Mouse (Mus musculus): ENCODE measurements around the gene Uvrag. TPM values are rescaled to one million over a fixed set of nuclear protein-coding genes. Genes with fewer than 3 reads are reported as not detected.

The Uvrag gene
- polyA plus RNA-seq, 1 experiment from 2014 or later = 14.2 TPM

DNA sequence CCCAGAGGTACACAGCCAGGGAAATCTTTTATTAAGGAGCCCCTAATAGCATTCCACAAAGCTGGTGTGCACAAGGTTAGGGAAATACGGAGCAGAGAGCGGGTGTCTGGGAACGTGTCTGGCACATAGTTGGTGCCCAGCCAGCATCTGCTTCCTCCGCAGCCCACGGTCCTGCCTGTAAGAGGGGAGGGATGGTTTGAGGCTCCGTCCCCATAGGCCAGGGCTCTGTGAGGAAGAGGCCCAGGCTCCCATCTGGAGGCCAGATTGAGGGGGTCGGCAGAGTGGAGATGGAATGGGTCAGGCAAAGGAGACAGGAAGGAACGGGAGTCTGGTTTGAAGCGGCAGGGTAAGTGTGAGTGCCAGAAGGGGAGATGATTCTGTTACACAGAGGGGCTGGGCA, 289.7 kb downstream of the Uvrag start:
- no peak overlapping the region for H3K27ac ChIP-seq
- no peak overlapping the region for H3K4me3 ChIP-seq
- H3K4me2 ChIP-seq = no peak overlapping the region
- no peaks in the 10 kb centered on the region for H3K9me3 ChIP-seq
- no peak overlapping the region for H3K9ac ChIP-seq
- ATAC-seq (ENCODE audit: low FRiP score) = no peak
- peaks cover 11% of the 10 kb centered on the region for H3K4me1 ChIP-seq (replicated peaks)
- 59% methylated on average over 9 of the region's 9 CpGs for WGBS
- no peaks in the 10 kb centered on the region for H3K36me3 ChIP-seq
- H3K27me3 ChIP-seq = peaks cover 6% of the 10 kb centered on the region; the same call in 1 of the 2 replicates

GRCm38 (mm10) chr7:98850388-98850787, 290.6 kb downstream of the Uvrag start:
- H3K36me3 ChIP-seq = no peaks in the 10 kb centered on the region
- peaks cover 11% of the 10 kb centered on the region; the same call in 1 of the 2 replicates for H3K27me3 ChIP-seq
- H3K4me1 ChIP-seq (replicated peaks) = peaks cover 11% of the 10 kb centered on the region
- no peak overlapping the region for H3K9ac ChIP-seq
- 85% methylated on average over 5 of the region's 5 CpGs for WGBS
- no peak overlapping the region for H3K4me2 ChIP-seq
- no peak overlapping the region for H3K27ac ChIP-seq
- no peaks in the 10 kb centered on the region for H3K9me3 ChIP-seq
- no peak for ATAC-seq (ENCODE audit: low FRiP score)
- no peak overlapping the region for H3K4me3 ChIP-seq

GRCm38 (mm10) chr7:98848899-98849640, 291.9 kb downstream of the Uvrag start:
- WGBS = 86% methylated on average over 8 of the region's 8 CpGs
- ATAC-seq (ENCODE audit: low FRiP score) = no peak
- no peaks in the 10 kb centered on the region for H3K9me3 ChIP-seq
- H3K9ac ChIP-seq = no peak overlapping the region
- no peaks in the 10 kb centered on the region for H3K36me3 ChIP-seq
- H3K4me2 ChIP-seq = no peak overlapping the region
- H3K4me3 ChIP-seq = no peak overlapping the region
- H3K4me1 ChIP-seq (replicated peaks) = peaks cover 11% of the 10 kb centered on the region
- H3K27me3 ChIP-seq = peaks cover 13% of the 10 kb centered on the region
- H3K27ac ChIP-seq = no peak overlapping the region

GRCm38 (mm10) chr7:98843649-98844048, 297.3 kb downstream of the Uvrag start:
- no peak for ATAC-seq (ENCODE audit: low FRiP score)
- Histone ChIP-seq H3K4me1 (replicated peaks) (peaks cover 20% of the 10 kb centered on the region), H3K9me3 (no peaks in the 10 kb centered on the region), H3K9ac (peak overlapping the region; percentile 13; the same call in 1 of the 2 replicates), H3K36me3 (no peaks in the 10 kb centered on the region), H3K27me3 (peaks cover 65% of the 10 kb centered on the region), H3K4me2 (no peak overlapping the region), H3K27ac (no peak overlapping the region), H3K4me3 (no peak overlapping the region)
- WGBS = 16% methylated on average over 7 of the region's 7 CpGs

- ATAC-seq (ENCODE audit: low FRiP score) = no peak
- H3K36me3 ChIP-seq = no peaks in the 10 kb centered on the region
- H3K4me1 ChIP-seq (replicated peaks) = peaks cover 27% of the 10 kb centered on the region
- no peak overlapping the region for H3K9ac ChIP-seq
- H3K27ac ChIP-seq = no peak overlapping the region
- H3K9me3 ChIP-seq = no peaks in the 10 kb centered on the region
- peaks cover 72% of the 10 kb centered on the region for H3K27me3 ChIP-seq
- 93% methylated on average over 3 of the region's 3 CpGs for WGBS
- no peak overlapping the region for H3K4me3 ChIP-seq
- H3K4me2 ChIP-seq = no peak overlapping the region
Observed at GRCm38 (mm10) chr7:98842997-98843396, 297.9 kb downstream of the Uvrag start.

DNA sequence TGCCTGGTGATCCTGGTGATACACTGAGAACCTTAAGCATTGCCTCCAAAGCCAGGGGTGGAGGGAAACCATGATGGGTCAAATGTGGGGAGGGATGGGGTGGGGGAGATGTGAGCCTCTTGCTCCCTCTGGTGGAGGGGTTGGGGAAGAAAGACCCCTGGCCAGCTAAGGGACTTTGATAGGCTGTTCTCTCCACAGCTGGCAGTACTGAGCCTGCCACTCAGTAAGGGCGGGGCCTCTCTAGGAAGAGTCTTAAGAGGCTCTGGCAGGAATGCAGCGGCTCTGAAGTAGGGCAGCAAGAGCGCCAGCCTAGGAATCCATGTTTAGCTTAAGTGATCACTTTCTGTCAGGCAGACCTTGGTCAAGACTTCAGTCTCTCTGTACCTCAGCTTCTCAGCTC, 299.1 kb downstream of the Uvrag start:
- Histone ChIP-seq H3K4me2 (no peak overlapping the region), H3K27ac (no peak overlapping the region), H3K9me3 (no peaks in the 10 kb centered on the region), H3K36me3 (no peaks in the 10 kb centered on the region), H3K9ac (no peak overlapping the region), H3K27me3 (peaks cover 81% of the 10 kb centered on the region), H3K4me3 (no peak overlapping the region), H3K4me1 (replicated peaks) (peaks cover 38% of the 10 kb centered on the region)
- WGBS = 33% methylated on average over 3 of the region's 3 CpGs
- ATAC-seq (ENCODE audit: low FRiP score) = no peak

GRCm38 (mm10) chr7:98840771-98841170, 300.2 kb downstream of the Uvrag start:
- H3K9ac ChIP-seq = no peak overlapping the region
- no peaks in the 10 kb centered on the region for H3K9me3 ChIP-seq
- H3K4me3 ChIP-seq = no peak overlapping the region
- no peak for ATAC-seq (ENCODE audit: low FRiP score)
- H3K27ac ChIP-seq = no peak overlapping the region
- H3K4me2 ChIP-seq = no peak overlapping the region
- H3K4me1 ChIP-seq (replicated peaks) = peaks cover 48% of the 10 kb centered on the region
- H3K36me3 ChIP-seq = no peaks in the 10 kb centered on the region
- 28% methylated on average over 3 of the region's 3 CpGs for WGBS
- peaks cover 85% of the 10 kb centered on the region for H3K27me3 ChIP-seq

- Histone ChIP-seq H3K4me2 (peak overlapping the region; percentile 94), H3K4me3 (peak overlapping the region; percentile 52), H3K9me3 (no peaks in the 10 kb centered on the region), H3K36me3 (no peaks in the 10 kb centered on the region), H3K27me3 (peaks cover 97% of the 10 kb centered on the region), H3K27ac (no peak overlapping the region), H3K9ac (peak overlapping the region; percentile 73), H3K4me1 (replicated peaks) (peaks cover 63% of the 10 kb centered on the region)
- 3% methylated on average over 12 of the region's 12 CpGs for WGBS
- no peak for ATAC-seq (ENCODE audit: low FRiP score)
Observed at GRCm38 (mm10) chr7:98839312-98839711, 301.6 kb downstream of the Uvrag start.

- H3K4me1 ChIP-seq (replicated peaks) = peaks cover 60% of the 10 kb centered on the region
- peak; percentile 37; the same call in 1 of the 2 replicates for ATAC-seq (ENCODE audit: low FRiP score)
- H3K4me3 ChIP-seq = peak overlapping the region; percentile 52
- H3K27ac ChIP-seq = no peak overlapping the region
- under 1% methylated on average over 48 of the region's 48 CpGs for WGBS
- H3K36me3 ChIP-seq = no peaks in the 10 kb centered on the region
- peaks cover 97% of the 10 kb centered on the region for H3K27me3 ChIP-seq
- peak overlapping the region; percentile 73 for H3K9ac ChIP-seq
- no peaks in the 10 kb centered on the region for H3K9me3 ChIP-seq
- H3K4me2 ChIP-seq = peak overlapping the region; percentile 94
Observed at GRCm38 (mm10) chr7:98838729-98839141, 302.2 kb downstream of the Uvrag start.

DNA sequence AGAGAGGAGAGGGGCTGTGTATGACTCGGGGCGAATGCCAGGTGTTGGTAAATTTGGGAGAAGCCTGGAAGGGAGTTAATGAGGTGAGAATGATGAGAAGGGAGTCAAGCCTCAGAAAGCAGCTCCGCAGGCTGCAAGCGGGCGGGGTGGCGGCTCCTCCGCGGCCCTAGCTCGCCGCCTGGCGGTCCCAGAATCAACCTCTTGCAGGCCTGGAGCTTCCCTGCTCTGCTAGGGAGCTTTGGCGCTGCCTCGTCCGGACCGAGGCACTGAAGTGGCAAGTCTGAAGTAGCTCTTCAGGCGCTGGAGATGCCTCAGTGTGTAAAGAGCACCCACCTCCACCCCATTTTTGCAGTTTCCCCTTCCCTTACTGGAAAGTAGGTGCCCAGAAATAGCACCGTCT, 303.0 kb downstream of the Uvrag start:
- Histone ChIP-seq H3K9me3 (no peaks in the 10 kb centered on the region), H3K4me1 (replicated peaks) (peaks cover 54% of the 10 kb centered on the region), H3K9ac (no peak overlapping the region), H3K4me2 (peak overlapping the region; percentile 94), H3K27ac (no peak overlapping the region), H3K4me3 (peak overlapping the region; percentile 52), H3K36me3 (no peaks in the 10 kb centered on the region), H3K27me3 (peaks cover 97% of the 10 kb centered on the region)
- 1% methylated on average over 17 of the region's 17 CpGs for WGBS
- ATAC-seq (ENCODE audit: low FRiP score) = peak; percentile 70

DNA sequence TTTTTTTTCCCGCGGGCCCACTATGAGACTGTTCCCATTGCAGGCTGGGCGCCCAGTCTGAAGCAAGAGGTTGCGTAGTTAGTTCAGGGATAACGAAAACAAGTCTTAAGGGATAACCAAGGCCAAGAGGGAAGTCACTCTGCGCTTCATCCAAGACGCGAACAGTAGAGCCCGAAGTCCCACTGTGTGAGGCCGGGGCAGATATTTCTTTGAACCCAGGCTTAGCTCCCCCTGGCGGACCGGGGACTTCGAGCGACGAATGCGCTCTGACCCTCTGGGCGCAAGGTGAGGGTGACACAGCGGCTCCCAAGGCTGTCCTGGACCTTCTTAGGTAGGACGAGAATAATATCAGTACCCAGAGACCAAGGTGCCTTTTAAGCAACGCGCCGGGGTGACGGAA, 304.3 kb downstream of the Uvrag start:
- H3K36me3 ChIP-seq = no peaks in the 10 kb centered on the region
- ATAC-seq (ENCODE audit: low FRiP score) = no peak
- H3K9ac ChIP-seq = no peak overlapping the region
- peaks cover 98% of the 10 kb centered on the region for H3K27me3 ChIP-seq
- peak overlapping the region; percentile 52 for H3K4me3 ChIP-seq
- H3K9me3 ChIP-seq = no peaks in the 10 kb centered on the region
- no peak overlapping the region for H3K27ac ChIP-seq
- WGBS = 2% methylated on average over 23 of the region's 23 CpGs
- peaks cover 54% of the 10 kb centered on the region for H3K4me1 ChIP-seq (replicated peaks)
- H3K4me2 ChIP-seq = peak overlapping the region; percentile 94

DNA sequence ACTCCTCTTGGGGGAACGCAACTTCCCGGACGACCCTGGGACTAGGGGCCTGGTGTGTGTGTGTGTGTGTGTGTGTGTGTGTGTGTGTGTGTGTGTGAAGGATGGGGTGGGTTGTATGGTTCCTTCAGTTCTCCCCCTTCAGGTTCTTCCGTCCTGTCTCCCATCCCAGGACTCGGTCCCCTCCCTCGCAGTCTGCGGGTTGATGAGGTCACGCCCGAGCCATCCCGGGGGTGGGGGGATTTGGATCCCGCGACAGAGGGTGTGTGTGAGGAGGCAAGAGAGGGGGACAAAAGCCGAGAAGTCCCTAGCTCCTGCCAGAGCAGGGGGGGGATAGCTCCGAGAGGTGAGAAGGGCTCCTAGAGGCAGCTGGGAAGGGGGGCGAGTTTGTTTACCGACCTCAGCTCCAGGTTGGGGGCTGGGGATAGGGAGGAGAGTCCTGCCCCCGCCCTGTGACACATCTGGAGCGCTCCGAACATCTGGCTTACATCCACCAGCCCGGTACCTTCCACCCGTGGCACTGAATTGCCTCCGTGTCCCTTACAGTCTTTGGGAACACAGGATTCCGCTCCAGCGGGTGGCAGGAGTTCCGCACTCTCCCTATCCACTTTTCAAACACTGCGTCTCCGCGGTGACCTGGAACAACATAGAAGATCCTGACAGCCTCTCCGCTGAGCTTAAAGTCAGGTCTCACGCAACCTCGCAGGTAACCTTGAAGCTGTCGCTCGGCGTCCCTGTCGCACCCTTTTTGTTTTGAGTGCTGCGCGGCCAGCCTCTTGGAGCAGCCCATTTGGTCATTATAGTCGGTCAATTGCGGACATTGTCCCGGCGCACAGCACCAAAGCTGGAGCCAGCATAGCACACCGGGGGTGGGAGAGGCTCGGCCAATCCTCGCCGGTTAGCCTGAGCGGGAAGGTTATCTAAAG, 305.2 kb downstream of the Uvrag start:
- Histone ChIP-seq H3K4me2 (peak overlapping the region; percentile 94), H3K4me3 (peak overlapping the region; percentile 52), H3K27me3 (peaks cover 98% of the 10 kb centered on the region), H3K9ac (peak overlapping the region; percentile 73), H3K9me3 (no peaks in the 10 kb centered on the region), H3K4me1 (replicated peaks) (peaks cover 54% of the 10 kb centered on the region), H3K36me3 (no peaks in the 10 kb centered on the region), H3K27ac (no peak overlapping the region)
- under 1% methylated on average over 45 of the region's 46 CpGs for WGBS
- ATAC-seq (ENCODE audit: low FRiP score) = no peak

Measured in hindbrain, embryonic 13.5 days (tissue).